Mouse (Mus musculus) testis, adult 2 months (tissue): Measurements from ENCODE around the gene Adamts20.

Experiments used
- CTCF ChIP-seq: fragments of 200-500 bp; IDR thresholded peaks from 2 replicates; pipeline ENCODE4 v1.5.1; 2012; ENCODE audit warnings: low read depth, mild to moderate bottlenecking, inconsistent platforms, low read length, moderate library complexity; ENCODE audit not compliant: control insufficient read depth, insufficient read depth, insufficient replicate concordance
- POLR2A ChIP-seq: fragments of 200-500 bp; IDR thresholded peaks from 2 replicates; pipeline ENCODE4 v1.6.1; 2012; ENCODE audit warnings: low read depth, mild to moderate bottlenecking, inconsistent platforms, low read length, moderate library complexity; ENCODE audit not compliant: control insufficient read depth

DNA sequence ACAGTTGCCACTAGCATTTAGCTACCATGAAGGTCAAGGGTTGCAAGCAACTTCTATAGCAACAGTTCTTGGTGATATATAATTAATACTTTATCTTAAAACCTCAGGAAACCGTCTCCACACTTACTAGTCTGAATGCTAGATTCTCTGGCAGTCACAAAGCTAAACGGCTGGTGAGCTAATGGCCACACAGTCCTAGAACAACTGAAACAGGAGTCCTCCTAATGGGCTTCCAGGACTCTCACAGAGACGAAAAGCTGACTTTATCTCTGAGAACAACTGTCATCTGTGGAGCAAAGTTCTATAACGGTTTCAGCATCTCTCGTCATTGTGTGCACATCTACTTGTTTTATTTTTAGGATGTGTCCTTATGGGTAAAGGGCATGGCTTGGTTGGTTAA, 15.0 kb upstream of the Adamts20 start:
- TF ChIP-seq POLR2A (no peak), CTCF (no peak)
